Mouse (Mus musculus) adrenal gland, adult 18-20 months (tissue): ENCODE data around the gene Spata20. TPM values are rescaled to one million over a fixed set of nuclear protein-coding genes. Genes with fewer than 3 reads are reported as not detected.
A peak's percentile ranks its signal among the peaks of the same experiment; 100 is the strongest.

ENCODE experiments used
- DNase-seq, 2 experiments: peaks; one replicate each; pipeline ENCODE4 v3.0.0; 2021 to 2022; ENCODE audit warnings: low spot score in 2 of 2
- long read RNA-seq, 2 experiments: library from polyadenylated mRNA; stranded (forward); transcript quantifications; one replicate each; pipeline ENCODE4 v2.0.0; 2021
- total RNA-seq, 2 experiments: library from RNA; stranded (reverse); gene quantifications; 1 replicate in 1 of 2; 2 replicates in 1 of 2; pipeline ENCODE4 v1.2.3; 2021

The Spata20 gene
- not detected for total RNA-seq
- long read RNA-seq, experiment 1, result 0 reads
- long read RNA-seq, experiment 2, result 0 reads

DNA sequence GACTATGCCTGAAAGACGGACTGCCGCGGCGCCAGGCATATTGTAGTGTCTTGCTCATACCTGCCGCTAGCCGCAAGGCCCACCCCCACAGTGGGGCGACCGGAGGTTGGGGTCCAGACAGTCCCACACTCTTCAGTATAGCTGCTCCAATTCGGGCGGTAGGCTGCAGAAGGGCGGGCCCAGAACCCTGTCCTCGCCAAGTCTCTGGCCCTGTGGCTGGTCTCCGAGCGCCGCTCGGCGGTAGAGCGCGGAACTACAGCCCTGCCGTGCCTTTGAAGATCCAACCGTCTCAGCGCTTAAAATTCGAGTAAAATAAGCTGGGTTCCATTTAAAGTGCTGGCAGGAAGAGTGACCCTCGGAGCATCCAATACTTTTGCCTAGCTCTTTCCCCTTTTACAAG lies at the start of gene Spata20:
Spata20 (minus strand) TSS at position 179 of the 400 bp plus-strand sequence.
- peak; percentile 89 to 90 for DNase-seq

GRCm38 (mm10) chr11:94533171-94533570 lies 47.2 kb upstream of the Spata20 start:
- DNase-seq, result no peak

GRCm38 (mm10) chr11:94528879-94529278 lies 42.9 kb upstream of the Spata20 start:
- no peak for DNase-seq

DNA sequence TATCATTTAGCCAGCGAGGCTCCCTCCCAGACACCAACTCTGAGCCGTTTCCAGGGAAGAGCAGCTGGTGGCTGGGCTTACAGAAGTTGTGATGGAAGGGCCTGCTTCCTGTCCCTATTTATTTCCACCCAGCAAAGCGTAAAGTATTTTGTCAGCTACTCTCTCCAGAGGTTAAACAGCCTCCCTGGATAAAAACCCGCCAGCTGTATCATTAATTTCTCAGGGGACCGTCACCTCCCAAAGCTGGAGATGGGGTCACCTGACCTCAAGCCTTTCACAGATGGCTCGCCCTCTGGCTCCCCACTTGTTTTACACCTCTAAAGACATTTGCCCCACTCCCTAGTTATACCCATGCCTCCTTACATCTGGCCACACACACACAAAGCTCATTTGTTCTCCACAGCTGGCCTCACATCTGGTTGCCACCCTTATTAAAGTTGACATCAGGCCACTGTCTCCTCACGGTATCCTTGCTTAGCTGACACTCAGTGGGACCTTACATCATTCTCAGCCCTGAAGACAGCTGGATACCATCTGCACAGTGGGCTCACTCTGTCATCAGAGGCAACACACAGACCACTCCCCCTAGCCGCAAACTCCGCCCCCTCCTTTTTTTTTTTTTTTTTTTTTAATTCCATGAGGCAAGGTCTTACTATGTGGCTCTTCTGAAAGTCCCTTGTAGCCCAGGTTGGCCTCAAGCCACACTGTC lies 40.3 kb upstream of the Spata20 start:
- no peak for DNase-seq

GRCm38 (mm10) chr11:94521219-94521843 lies 35.4 kb upstream of the Spata20 start, which contains the start of gene Mycbpap:
Gene Mycbpap (minus strand): TSS chr11:94521742.
- DNase-seq, result peak; percentile 59 to 65

DNA sequence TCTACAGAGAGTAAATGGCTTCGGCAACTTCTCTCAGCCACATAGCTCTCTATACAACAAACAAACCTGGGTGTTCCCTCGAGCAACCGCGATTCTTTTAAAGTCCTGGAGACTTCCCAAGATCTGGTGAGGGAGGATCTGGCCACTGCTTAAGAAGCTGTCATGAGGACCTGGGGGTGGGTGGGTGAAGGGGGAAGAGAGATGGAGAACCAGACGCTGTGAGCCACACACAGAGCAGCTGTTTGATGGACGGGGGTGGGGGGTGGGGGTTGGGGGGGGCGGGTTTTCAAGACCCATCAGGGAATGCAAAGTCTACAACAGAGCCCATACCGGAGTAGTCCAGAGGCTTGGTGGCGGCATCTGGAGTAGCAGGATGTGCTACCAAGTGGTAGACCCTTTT lies 27.5 kb upstream of the Spata20 start:
- DNase-seq, result no peak

DNA sequence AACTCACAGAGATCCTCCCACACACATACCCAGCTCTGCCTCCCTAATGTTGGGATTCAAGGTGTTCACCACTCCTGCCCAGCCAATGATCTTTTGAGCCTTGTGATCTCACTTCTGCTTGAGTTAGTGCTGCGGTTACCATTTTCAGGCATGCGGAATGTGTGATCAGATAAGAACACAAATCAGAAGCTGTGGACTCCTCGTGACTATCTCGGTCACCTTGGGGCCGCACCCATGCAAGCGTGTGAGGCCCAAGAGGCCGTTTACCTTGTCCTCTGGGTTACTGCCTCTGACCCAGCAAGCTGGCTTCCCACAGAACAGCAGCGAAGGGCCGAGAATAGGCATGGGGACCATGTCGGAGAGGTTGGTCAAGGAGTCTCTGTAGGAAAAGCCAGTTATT lies 23.0 kb upstream of the Spata20 start:
- DNase-seq, result no peak

DNA sequence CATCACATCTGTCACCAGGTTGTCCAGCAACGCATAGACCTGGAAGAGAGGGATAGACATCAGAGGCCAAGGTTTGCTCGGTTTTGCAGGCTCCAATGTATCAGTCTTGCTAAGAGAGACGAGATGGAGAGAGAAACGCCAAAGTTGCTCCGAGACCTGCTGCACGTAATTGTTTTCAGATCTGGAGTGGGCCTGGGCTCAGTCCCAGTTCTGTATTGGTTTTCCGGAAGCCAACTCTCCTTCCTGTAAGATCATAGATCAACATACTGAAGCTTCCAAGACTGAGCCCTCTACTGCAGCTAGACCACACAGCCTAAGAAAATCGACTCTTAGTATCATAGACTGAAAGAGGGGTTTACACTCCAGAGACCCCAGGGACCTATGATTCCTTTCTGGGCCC lies 15.5 kb upstream of the Spata20 start:
- DNase-seq, result no peak

DNA sequence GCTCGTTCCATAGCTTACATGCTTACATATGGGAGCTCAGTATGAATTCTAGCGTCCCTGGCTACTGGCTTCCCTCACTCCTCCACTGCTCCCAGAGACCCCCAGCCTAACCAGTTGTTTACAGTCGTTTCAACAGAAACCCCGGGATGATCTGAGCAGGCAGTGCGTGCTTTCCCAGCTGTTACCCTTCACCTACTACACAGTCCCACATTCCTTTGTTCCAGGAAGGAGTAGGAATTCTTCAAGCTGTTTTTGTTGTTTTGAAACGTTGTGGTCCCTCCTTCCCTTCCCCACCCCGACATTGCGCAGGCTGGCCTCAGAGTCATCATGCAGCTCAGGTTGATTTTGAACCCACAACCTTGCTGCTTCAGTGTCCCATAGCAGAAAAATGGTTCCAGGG lies 14.4 kb upstream of the Spata20 start:
- DNase-seq, result no peak

DNA sequence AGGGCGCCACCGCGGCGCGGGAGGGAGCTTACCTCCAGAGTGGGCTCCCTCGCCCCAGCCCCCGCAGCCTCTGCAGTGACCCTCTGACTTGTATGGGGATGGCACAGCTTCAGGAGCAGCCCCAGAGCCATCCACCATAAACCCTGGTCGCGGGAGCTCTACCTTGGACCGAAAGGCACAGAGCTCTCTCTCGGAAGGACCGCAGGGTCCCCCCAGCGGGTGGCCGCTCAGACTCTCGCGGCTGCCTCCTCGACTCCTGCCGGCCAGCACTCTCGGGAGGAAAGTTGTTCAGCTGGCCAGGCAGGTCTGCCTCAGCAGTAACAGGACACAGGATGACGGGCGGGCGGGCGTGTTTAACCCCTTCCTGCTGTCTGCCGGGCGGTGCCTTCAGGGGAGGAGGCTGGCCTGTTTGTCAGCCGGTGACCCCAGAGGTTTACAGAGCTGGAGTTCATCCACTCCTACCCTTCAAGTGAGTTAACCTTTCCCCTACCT lies 13.7 kb upstream of the Spata20 start, which contains the start of gene Epn3:
Epn3 (minus strand) TSS at position 314 of the 492 bp plus-strand sequence.
- DNase-seq, result peak in 1 of 2 experiments; percentile 31

GRCm38 (mm10) chr11:94499035-94499434 lies 13.1 kb upstream of the Spata20 start:
- no peak for DNase-seq

DNA sequence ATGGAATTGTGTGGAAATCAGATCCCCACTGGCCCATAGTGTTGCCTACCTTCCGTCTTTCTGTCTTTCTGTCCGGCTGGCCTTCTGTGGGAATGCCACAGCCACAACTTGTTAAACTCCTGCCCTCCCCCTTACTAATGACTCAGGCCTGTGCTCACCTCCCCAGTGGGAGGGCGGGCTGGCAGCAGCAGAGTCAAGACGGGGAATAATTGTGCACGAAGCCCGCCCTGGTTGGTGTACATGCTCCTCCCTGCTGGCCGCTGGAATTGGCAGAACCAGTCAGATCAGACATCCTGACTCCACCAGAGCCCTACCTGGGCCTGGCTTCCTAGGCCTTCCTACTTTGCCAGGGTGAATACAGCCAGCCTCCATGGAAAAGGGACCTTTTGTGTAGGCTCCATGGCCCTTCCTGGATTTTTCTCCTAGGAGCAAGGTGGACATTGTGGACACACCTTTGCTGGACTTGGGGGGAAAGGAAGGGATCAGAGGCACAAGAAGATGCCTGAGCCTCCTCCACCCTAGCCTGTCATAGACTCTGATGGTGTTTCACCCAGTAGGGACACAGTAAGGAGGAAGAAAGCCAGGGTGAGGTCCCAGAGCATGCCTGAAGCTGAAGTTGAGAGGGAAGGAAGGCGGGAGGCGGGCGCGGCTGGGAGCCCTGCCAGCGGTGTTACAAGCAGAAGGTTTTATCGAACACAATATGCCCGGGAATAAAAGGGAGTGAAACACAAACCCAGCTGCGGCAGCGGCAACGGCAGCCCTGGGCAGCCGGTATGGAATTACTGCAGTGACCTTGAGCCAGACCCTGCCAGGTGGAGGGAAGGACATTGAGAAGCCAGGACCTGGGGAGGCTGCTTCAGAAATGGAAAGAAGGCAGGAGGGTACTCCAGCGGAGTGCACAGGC lies 12.4 kb upstream of the Spata20 start:
- peak in 1 of 2 experiments; percentile 59 for DNase-seq

GRCm38 (mm10) chr11:94495415-94495814 lies 9.4 kb upstream of the Spata20 start:
- peak in 1 of 2 experiments; percentile 36 for DNase-seq

DNA sequence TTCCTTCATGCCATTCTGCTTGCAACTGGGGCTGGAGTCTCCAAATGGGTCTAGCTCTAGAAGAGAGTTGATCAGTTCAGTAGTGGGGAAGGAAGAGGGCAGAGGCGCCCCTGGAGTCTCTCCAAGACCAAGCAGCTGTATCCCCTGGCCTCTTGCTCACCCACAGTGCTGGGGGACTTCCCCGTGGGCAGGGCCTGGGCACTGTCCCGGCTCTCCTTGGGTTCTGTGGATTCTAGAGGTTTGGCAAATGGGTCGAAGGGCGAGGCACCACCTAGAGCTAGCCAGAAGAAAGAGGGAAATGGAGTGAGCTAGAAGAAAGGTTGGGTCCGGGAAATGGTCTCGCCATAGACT lies 5.7 kb upstream of the Spata20 start:
- DNase-seq, result no peak

DNA sequence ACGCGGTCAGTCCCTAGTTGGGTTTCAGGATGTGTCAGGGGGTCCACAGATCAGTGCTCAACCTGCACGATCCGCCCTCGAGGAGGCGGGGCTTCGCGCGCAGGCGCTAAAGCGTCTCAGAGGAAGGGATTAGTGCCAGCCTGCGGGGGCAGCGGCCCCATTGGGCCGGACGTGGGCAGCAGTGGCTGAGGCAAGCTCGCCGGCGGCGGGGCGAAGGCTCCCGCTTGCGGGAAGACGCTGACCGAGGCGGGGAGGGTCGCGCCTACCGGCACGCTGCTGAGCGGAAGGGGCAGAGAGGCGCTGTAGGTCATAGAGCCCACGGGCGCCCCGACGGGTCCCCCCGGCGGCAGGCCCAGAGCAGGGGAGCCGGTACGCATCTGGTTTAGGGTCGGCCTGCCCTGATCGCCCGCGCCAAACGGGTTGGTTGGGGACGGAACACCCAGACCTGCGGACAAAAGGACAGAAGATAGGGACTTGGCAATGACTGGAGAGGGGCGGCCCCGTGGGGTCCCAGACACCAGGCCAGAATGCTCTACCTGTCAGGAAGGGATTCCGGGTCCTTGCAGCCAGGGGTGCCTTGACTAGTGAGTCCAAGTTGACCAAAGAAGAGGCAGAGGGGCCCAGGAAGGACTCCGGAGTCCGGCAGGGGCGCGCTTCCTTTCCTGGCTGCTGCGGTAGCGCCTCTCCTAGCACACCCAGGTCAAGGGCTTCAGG lies 5.2 kb upstream of the Spata20 start:
- peak in 1 of 2 experiments; percentile 15 for DNase-seq

DNA sequence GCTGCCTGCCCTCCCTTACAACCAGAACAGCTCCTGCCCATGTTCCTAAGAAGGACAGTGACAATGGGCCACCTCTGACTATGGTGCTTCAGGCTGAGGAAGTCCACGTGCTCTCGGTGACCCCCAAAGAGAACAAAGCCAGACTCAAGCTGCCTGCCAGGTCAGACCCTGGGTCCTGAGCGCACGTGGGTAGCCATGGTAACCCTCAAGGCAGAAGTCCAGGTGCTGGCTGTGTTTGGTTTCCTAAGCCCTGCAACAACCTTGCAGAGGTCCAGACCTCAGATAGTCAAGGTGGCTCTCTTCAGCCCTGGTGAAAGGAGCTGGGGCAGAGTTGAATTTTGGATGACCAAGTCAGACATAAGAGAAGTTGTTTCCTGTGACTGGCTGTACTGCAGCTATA lies 3.8 kb upstream of the Spata20 start:
- DNase-seq, result no peak

DNA sequence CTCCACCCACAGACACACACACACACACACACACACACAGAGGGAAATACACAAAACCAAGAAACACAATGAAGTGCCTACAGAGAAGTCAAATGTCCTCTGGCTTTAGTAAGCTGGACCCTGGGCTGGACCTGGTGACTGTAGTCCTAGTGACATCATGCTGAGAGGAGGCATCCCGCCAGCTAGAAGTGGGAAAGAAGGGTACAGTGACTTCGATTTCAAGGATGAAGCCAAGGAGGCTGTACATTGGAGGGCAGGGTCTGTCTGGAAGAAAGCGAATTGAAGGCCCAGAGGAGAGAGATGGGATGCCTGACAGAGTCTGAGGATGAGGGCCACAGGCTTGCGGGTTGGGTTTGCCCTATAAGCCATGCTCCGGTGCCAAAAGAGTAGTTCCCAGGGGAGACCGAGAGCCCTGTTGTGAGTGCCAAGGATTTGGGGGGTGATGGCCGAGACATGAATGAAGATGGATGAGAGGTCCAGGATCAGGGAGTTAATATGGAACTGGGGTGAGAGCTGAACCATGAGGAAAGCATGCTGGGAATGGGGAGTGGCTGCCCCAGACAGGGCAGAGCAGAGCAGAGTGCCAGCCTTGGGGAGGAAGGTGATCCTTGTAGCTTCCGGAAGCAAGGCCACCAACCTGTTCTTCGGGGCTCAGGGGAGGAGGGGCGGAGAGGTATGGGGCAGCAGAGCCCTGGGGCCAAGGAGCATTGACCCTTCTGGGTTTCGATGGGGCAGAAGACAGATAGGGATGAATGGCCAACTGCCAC lies 3.0 kb upstream of the Spata20 start:
- no peak for DNase-seq

DNA sequence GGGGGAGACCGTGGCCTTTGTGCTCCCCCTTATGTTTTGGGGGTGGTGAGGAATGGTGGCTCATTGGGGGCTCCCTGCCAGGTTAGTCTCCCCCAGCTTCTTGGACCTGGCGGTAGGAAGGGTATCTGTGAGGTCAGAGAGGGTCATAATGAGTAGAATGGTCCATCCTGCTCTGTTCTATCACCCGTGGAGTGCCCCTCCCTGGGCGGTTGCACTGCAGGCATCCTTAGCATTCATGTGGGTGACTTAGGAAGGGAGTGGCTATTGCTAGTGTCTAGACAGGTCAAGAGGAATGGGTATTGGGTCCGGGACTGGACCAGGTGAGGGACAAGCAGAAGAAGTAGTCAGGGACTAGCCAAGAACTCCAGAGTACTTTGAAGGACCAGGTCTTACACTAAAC lies 756 bp downstream of the Spata20 start:
- no peak for DNase-seq

DNA sequence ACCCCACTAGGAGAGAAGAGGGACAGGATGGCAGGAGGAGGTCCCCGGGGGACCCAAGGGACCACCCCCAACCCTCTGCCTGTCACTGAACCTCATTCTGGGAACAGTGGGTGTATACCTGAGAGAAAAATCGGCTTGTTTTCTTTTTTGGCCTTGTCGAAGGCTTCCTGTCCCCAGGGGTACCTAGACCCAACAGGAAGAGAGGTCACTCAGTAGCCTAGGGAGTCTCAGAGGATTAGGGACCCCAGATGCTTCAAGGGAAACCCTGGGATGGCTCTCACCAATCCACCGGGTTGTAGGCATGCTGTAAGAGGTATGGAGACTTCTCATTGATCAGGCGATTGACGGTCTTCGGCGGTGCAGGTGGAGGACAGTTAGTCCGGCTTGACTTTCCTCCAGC lies 1.3 kb downstream of the Spata20 start:
- DNase-seq, result no peak

DNA sequence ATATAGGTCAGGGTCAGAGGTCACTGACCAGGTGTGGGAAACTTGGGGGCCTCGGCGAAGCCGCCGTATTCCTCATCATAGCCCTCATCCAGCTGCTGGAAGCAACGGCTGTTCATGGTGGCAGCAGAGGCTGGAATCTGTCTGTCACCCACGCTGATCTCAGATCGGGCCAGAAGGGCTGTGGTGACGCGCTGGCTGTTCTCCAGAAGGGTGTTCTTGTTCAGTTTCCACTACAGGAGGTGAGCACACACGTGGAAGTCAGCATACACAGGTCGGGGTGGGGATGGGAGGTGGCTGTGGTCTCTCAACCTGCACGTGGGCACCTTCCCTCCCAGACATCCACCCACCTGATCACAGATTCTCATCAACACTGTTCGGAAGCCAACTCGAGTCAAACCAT lies 2.1 kb downstream of the Spata20 start:
- DNase-seq, result no peak
